Mouse (Mus musculus): ENCODE data around the gene Dst. TPM values are rescaled to one million over a fixed set of nuclear protein-coding genes. Genes with fewer than 3 reads are reported as not detected.
A peak's percentile ranks its signal among the peaks of the same experiment; 100 is the strongest.

Dst gene
- total RNA-seq, 2 experiments from 2014 or later = 291 to 304 TPM

DNA sequence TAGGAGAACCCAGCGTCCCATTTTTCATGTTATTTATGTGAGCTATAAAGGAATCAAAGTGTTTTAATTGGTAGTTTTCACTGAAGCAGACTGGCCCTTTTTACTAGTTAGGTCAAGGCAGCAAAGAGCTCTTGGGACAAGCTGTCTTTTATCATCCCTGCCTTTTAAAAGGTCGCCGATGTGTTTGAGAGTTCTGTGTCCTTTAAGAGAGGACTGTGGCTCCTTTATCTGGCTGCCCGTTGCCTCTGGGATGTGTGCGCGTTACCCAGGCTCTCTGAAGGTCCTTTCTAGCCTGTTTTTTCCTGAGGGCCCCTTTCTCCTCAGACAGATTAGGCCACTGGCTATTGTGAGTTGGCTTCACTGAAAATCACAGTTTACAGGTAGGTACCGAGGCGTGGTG lies 198.6 kb downstream of the Dst start:
- H3K27ac ChIP-seq = no peak overlapping the region
- DNase-seq = no peak
- no peak for TF ChIP-seq CTCF (IDR thresholded peaks at IDR 0.05)
- no peak overlapping the region for H3K4me3 ChIP-seq
- intact Hi-C loops (cut with DNase I) = no loop called here

DNA sequence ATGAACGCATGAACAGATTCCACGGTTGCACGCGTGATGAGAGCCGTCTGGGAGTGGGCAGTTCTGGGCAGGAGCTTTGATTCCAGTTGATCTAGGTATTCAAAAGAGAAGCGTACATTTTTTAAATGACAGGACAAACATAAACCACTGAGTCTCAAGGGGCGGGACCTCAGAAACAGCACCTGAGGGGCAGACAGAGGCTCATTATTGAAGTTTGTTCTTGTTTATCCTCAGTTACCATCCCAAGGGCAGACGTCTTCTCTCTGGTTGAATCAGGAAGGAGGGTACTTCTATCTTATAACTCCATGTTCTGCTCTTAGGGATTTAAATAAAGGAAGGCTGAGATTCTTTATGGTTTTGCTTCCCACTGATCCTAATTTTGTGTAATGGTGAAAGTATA lies 199.1 kb downstream of the Dst start:
- no peak for DNase-seq
- Histone ChIP-seq H3K4me3 (no peak overlapping the region), H3K27ac (no peak overlapping the region)
- TF ChIP-seq CTCF (IDR thresholded peaks at IDR 0.05) = no peak
- intact Hi-C loops (cut with DNase I) = no loop called here

- no peak for TF ChIP-seq CTCF (IDR thresholded peaks at IDR 0.05)
- no peak for DNase-seq
- intact Hi-C loops (cut with DNase I) = no loop called here
- H3K27ac ChIP-seq = peak overlapping the region; percentile 32
- H3K4me3 ChIP-seq = no peak overlapping the region
These were observed 201.7 kb downstream of the Dst start for GRCm38 (mm10) chr1:34109599-34110210.

DNA sequence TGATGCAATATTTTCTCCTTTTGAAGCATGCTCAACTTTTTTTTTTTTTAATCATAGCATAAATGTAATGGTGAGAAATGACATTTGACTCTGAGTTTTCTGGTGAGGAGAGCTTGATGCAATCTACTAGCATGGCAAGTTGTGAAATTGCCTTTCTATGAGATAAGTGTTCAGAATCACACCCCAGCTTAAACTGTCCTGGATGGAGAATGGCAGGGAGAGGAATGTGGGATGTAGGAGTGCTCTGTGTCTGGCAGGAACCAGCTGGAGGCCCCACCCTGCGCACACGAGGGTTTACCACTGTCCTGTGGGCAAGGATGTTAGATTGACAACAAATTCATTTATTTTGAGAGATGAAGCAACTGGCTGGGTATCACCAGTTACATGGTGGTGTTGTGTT lies 202.8 kb downstream of the Dst start:
- intact Hi-C loops (cut with DNase I) = no loop called here
- no peak for DNase-seq
- Histone ChIP-seq H3K4me3 (no peak overlapping the region), H3K27ac (peak overlapping the region; percentile 32)
- no peak for TF ChIP-seq CTCF (IDR thresholded peaks at IDR 0.05)

DNA sequence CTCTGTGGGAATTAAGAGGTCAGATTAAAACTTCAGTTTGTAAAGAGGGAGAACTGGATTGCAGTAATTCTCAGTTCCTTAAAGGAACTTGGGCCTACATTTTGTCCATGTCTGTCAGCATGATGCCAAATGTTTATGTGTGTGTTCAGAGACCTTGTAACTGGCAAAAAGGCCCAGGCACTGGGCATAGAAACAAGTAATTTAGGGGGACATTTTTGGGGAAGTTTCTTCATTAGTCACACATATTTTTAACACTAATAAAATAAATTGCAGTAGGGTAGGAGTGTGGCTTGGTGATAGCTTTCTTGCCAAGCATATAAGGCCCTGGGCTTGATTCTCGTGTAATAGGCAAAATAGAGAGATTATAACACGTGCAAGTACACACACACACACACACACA lies 203.9 kb downstream of the Dst start:
- no peak overlapping the region for H3K4me3 ChIP-seq
- H3K27ac ChIP-seq = no peak overlapping the region
- intact Hi-C loops (cut with DNase I) = no loop called here
- no peak for TF ChIP-seq CTCF (IDR thresholded peaks at IDR 0.05)
- DNase-seq = no peak

DNA sequence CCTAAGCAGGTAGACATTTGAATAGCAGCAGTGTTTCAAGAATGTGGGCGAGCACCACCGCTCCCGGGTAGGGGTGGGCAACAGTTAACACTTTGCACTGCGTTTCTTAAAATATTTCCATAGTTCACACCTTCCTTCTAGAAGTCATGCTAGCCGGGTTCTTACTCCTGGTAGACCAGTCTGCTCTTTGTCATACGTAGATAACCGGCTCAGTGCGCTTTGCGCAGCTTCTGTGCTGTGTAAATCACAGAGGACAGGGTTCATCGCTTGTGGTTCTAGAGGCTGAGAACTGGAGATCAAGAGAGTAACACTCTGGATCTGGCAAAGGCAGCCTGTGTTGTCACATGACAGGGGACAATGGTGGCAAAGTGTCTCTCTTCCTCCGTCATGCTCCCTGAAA lies 208.4 kb downstream of the Dst start:
- no peak for TF ChIP-seq CTCF (IDR thresholded peaks at IDR 0.05)
- Histone ChIP-seq H3K4me3 (no peak overlapping the region), H3K27ac (no peak overlapping the region)
- DNase-seq = no peak
- intact Hi-C loops (cut with DNase I) = loop anchor here (5.0 kb wide), 1 partner anchor 54 kb away; no protein-coding TSS in a partner anchor

DNA sequence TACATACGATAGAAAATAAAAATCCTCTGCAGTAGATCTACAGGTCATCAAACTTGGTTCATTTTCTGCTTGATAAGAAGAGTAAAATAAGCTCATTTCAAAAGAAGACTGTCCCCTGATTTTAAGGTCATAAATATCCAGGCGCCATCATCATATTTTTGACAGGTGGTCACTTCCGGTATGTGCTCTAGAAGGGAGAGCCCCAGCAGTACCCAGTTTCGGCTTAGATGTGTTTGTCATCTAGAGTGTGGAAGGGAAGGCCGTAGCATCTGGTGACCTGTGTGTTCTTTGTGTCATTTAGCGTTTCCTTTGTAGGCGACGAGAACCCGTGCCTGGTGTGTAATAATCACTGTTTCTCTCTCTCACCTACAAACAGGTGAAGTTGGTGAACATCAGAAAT lies 209.0 kb downstream of the Dst start:
- intact Hi-C loops (cut with DNase I) = loop anchor here (5.0 kb wide), 1 partner anchor 55 kb away; no protein-coding TSS in a partner anchor
- no peak for TF ChIP-seq CTCF (IDR thresholded peaks at IDR 0.05)
- no peak overlapping the region for H3K27ac ChIP-seq
- no peak overlapping the region for H3K4me3 ChIP-seq
- DNase-seq = no peak

DNA sequence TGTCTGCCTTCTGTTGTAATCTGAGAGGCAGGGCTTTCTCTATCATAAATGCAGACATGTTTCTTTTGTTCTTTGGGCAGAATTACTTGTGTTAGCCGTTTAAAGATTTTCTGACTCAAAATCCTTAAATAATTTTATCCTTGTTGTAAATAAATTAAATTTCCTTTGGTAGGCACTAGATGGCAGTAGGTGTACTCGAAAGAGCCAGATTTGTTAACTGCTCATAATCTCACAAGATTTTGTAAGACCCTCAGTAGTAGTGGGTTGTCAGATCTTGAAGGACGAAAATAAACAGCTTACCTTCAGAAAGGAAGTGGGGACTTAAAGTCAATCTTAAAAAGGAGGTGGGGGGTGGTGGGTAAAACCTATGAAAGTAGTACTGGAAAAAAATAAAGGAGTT lies 209.7 kb downstream of the Dst start:
- Histone ChIP-seq H3K27ac (peak overlapping the region; percentile 53), H3K4me3 (no peak overlapping the region)
- DNase-seq = no peak
- intact Hi-C loops (cut with DNase I) = loop anchor here (2.0 to 5.0 kb wide), 2 partner anchors 47 to 55 kb away; no protein-coding TSS in a partner anchor
- TF ChIP-seq CTCF (IDR thresholded peaks at IDR 0.05) = peak; percentile 57

DNA sequence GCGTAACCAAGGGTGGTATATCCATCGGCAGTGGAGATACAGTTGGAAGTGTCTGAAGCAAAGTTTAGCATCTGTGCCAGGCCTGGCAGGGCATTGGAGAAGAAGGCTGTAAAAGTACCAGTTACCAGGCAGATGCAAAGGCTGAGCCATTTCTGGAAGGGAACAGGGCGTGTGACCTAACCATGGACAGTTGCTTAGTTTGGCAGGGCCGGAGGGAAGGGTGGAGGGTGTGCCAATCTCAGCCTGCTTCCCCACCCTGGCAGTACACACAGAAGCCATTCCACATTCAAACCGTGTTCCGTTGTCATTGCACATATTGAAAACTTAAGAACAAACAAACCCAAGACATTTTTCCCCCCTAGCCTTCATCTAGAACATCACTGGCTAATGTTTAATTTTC lies 212.0 kb downstream of the Dst start:
- peak overlapping the region; percentile 76 for H3K4me3 ChIP-seq
- TF ChIP-seq CTCF (IDR thresholded peaks at IDR 0.05) = no peak
- H3K27ac ChIP-seq = peak overlapping the region; percentile 93
- peak; percentile 87 for DNase-seq
- intact Hi-C loops (cut with DNase I) = loop anchor here (5.0 to 10.0 kb wide), 2 partner anchors 108 to 315 kb away; partner anchors contain the start of genes Ccdc115 and Imp4

DNA sequence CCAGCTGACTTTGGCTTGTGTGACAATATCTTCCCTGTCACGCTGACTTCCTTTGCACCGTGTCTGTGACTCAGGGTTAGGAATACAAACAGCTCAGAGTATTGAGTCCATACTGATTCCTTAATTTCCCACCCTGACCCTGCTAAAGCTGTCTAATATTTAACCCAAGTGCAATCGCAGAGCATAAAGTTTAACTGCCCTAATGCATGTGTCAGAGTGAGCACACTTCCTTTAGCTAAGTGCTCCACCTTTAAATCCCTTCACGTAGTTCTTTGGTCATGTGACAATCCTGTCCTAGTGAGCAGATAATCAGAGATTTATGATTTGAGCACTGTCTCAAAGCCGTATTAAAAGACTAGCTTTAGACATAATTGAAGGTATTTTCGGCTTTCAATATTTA lies 212.6 kb downstream of the Dst start:
- TF ChIP-seq CTCF (IDR thresholded peaks at IDR 0.05) = no peak
- peak overlapping the region; percentile 76 for H3K4me3 ChIP-seq
- DNase-seq = no peak
- peak overlapping the region; percentile 93 for H3K27ac ChIP-seq
- intact Hi-C loops (cut with DNase I) = loop anchor here (5.0 to 10.0 kb wide), 2 partner anchors 108 to 314 kb away; partner anchors contain the start of genes Ccdc115 and Imp4

DNA sequence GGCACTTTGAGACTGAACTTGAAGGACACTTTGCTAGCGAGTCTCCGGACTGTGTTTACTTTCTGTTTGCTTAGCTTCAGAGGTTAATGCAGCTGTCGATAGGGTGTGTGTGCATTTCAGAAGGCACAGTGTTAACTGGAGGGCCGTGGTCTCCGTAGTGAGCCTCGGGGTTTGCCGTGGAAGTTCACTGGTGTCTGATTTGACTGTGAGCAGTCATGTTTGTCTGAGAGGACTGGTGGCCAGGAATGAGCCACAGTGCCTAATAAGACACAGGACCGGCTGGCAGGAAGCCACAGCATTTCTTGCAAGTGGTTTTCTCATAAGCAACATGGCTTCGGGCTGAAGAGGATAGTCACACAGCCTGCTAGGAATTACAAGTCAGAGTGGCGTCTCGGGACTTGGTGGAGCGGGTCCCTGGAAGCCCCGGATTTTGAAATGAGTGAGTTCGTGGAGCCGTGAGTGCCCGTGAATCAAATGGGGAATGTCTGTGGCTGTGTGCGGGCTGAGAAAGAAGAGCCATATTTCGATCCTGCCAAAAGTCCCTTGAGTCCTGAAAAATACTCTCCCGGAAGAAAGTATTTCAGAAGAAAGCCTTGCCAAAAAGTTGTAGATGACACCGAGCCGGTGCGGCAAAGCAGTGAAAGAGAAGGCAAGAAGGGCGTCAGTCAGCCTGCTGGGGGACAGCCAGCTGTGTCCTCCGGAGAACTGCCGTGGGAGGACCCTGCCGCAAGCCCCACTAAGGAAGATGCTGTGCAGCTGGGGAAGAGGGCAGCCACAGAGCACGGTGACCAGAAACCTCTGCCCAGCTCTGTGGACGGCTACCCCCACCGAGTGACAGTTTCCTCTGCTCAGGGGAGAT lies 213.4 kb downstream of the Dst start:
- Histone ChIP-seq H3K27ac (peak overlapping the region; percentile 93), H3K4me3 (peak overlapping the region; percentile 76)
- no peak for TF ChIP-seq CTCF (IDR thresholded peaks at IDR 0.05)
- intact Hi-C loops (cut with DNase I) = loop anchor here (5.0 to 10.0 kb wide), 2 partner anchors 109 to 313 kb away; partner anchors contain the start of genes Ccdc115 and Imp4
- DNase-seq = peak; percentile 93

GRCm38 (mm10) chr1:34122198-34122597 lies 214.2 kb downstream of the Dst start:
- TF ChIP-seq CTCF (IDR thresholded peaks at IDR 0.05) = no peak
- H3K27ac ChIP-seq = peak overlapping the region; percentile 93
- peak overlapping the region; percentile 76 for H3K4me3 ChIP-seq
- intact Hi-C loops (cut with DNase I) = loop anchor here (5.0 to 10.0 kb wide), 2 partner anchors 110 to 313 kb away; partner anchors contain the start of genes Ccdc115 and Imp4
- DNase-seq = no peak

- Histone ChIP-seq H3K27ac (peak overlapping the region; percentile 93), H3K4me3 (peak overlapping the region; percentile 76)
- intact Hi-C loops (cut with DNase I) = loop anchor here (5.0 to 10.0 kb wide), 2 partner anchors 111 to 312 kb away; partner anchors contain the start of genes Ccdc115 and Imp4
- no peak for DNase-seq
- TF ChIP-seq CTCF (IDR thresholded peaks at IDR 0.05) = no peak
These were observed 214.9 kb downstream of the Dst start for GRCm38 (mm10) chr1:34122905-34123304.

All from gastrocnemius, adult 2 months (tissue).